Mouse (Mus musculus): ENCODE results near the gene Gm3752.
"Not testable (repeated sequence)": the region's sequence is repeated elsewhere in the genome, so short reads cannot be mapped to it uniquely, and the experiment has no call there.

Gm3752 gene

GRCm38 (mm10) chr14:7483662-7484061 is at the start of gene Gm3752:
Gene Gm3752, minus strand, starts transcription at chr14:7483762.
- not testable (repeated sequence) for DNase-seq (ENCODE audit: low spot score)

GRCm38 (mm10) chr14:7488731-7489130 is 5.2 kb upstream of the Gm3752 start:
- DNase-seq (ENCODE audit: low spot score) = not testable (repeated sequence)

GRCm38 (mm10) chr14:7450817-7451216 is 32.7 kb downstream of the Gm3752 start, which contains the start of gene Gm3755:
Gene Gm3755, minus strand, starts transcription at chr14:7450917.
- DNase-seq (ENCODE audit: low spot score) = not testable (repeated sequence)

GRCm38 (mm10) chr14:7422496-7422895 is 61.1 kb downstream of the Gm3752 start:
- DNase-seq (ENCODE audit: low spot score) = not testable (repeated sequence)
